Mouse (Mus musculus) forebrain, embryonic 11.5 days (tissue): ENCODE measurements around the gene Aebp2. TPM values are rescaled to one million over a fixed set of nuclear protein-coding genes. Genes with fewer than 3 reads are reported as not detected.

ENCODE experiments used
- polyA plus RNA-seq: library from polyadenylated mRNA; unstranded; fragments of >200 nt; fragmentation: Nextera tagmentation; extraction: Ambion mirVana; gene quantifications from 2 replicates; pipeline ENCODE4 v1.2.1, GENCODE M21; 2014

Aebp2 gene
- polyA plus RNA-seq, 1 experiment from 2014 or later = 15.1 TPM

Other genes starting within 250 kb of the Aebp2 start
- gene Plekha5, start 198.6 kb upstream of the Aebp2 start, polyA plus RNA-seq = 57.6 and 63.1 TPM in 2 replicates
- gene Gm11077, start 106.6 kb downstream of the Aebp2 start, polyA plus RNA-seq = not detected in 2 replicates